Mouse (Mus musculus): ENCODE data around the gene Zfp809.

The Zfp809 gene

DNA sequence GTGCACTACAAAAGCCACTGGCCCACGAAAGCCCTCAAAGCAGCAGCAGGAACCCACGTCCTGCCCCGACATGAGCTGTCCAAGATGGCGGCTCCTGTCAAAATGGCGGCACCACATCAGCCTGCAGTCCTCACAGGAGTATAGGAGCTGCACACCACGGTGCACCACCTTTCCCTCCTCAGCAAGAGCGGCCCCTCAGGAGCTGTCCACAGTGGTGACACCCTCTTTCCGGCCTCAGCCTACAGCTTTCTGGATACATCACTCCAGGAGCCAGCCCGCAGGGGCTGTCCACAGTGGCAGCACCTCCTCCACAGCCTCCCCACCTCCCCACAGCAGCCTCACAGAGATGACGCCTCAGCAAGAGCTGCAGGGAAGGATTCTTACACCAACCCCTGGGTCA lies 37.1 kb downstream of the Zfp809 start:
- DNase-seq (ENCODE audit: low read depth): no peak

DNA sequence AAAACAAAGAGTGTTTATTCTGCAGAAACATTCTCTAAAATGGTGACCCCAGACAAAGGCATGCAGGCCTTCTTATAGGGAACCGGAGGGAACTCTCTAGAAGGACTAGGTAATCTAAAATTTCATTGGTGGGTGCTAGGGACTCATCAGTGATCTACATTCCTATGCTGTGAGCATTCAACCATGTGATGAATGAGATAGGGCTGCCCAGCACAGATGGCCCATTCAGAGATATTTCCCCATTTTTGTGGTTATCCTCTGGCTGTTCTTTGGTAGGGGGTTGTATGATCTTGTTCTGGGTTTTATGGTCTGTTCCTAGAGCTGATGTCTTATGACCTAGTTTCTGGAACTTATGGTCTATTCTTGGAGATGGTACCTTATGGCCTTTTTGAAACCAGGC lies 43.4 kb downstream of the Zfp809 start:
- no peak for DNase-seq (ENCODE audit: low read depth)

DNA sequence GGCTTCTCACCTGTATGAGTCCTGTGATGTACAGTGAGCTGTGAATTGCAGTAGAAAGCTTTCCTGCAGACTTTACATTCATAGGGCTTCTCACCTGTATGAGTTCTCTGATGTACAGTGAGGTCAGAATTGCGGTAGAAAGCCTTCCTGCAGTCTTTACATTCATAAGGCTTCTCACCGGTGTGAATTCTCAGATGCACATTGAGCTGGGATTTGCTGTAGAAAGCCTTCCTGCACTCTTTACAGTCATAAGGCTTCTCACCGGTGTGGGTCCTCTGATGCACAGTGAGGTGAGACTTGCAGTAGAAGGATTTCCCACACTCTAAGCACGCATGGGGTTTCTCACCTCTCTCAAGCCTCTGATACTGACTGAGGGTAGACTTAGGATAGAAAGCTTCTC lies 53.2 kb downstream of the Zfp809 start:
- DNase-seq (ENCODE audit: low read depth): no peak
